Mouse (Mus musculus) thymus, adult 2 months (tissue): ENCODE results near the gene Pmepa1.

Experiments
- CTCF ChIP-seq: fragments of 200-500 bp; IDR thresholded peaks from 2 replicates; pipeline ENCODE4 v1.5.1; 2012; ENCODE audit warnings: mild to moderate bottlenecking, control low read depth, low read length, moderate library complexity, borderline replicate concordance; ENCODE audit not compliant: control insufficient read depth, poor library complexity, insufficient read depth; ENCODE audit errors: extremely low read depth
- POLR2A ChIP-seq: fragments of 200-500 bp; IDR thresholded peaks from 2 replicates; pipeline ENCODE4 v1.6.1; 2012; ENCODE audit warnings: mild to moderate bottlenecking, low read length, control low read depth, moderate library complexity; ENCODE audit not compliant: control insufficient read depth, poor library complexity, insufficient read depth; ENCODE audit errors: extremely low read depth

GRCm38 (mm10) chr2:173250411-173250810 lies 25.9 kb downstream of the Pmepa1 start:
- TF ChIP-seq POLR2A, result no peak
- no peak for TF ChIP-seq CTCF
